Mouse (Mus musculus) myocyte (in vitro differentiated cells): ENCODE measurements at regions not wholly inside any gene's neighbourhood (a gene's known extent, or its start where the extent isn't known, plus 50 kb on each side); places are given as distances from the start of the nearest gene placed in this dataset.

Experiments
- H3K27me3 ChIP-seq: one replicate; pipeline ENCODE4 v1.6.1; 2011; ENCODE audit not compliant: control insufficient read depth, insufficient read depth, insufficient read length
- H3K36me3 ChIP-seq: one replicate; pipeline ENCODE4 v1.6.1; 2011; ENCODE audit not compliant: control insufficient read depth, insufficient read depth
- H3K4me2 ChIP-seq: one replicate; pipeline ENCODE4 v1.6.1; 2011; ENCODE audit warnings: low read depth, control low read depth
- H3K4me3 ChIP-seq: one replicate; pipeline ENCODE4 v1.5.1; 2011; ENCODE audit warnings: mild to moderate bottlenecking, control low read depth, moderate library complexity
- H3K79me2 ChIP-seq: one replicate; pipeline ENCODE4 v1.6.1; 2011; ENCODE audit not compliant: control insufficient read depth, insufficient read depth
- H3ac ChIP-seq: one replicate; pipeline ENCODE4 v1.6.1; 2011; ENCODE audit not compliant: control insufficient read depth, insufficient read length
- CEBPB ChIP-seq: IDR thresholded peaks from 2 replicates; pipeline ENCODE4 v1.6.1; 2011; ENCODE audit warnings: mild to moderate bottlenecking, moderate library complexity; ENCODE audit not compliant: poor library complexity, insufficient read depth, severe bottlenecking
- E2F4 ChIP-seq: IDR thresholded peaks from one replicate; pipeline ENCODE4 v1.6.1; 2011; ENCODE audit warnings: mild to moderate bottlenecking, control low read depth, moderate library complexity; ENCODE audit not compliant: insufficient read depth
- MAX ChIP-seq: IDR thresholded peaks from one replicate; pipeline ENCODE4 v1.6.1; 2011; ENCODE audit warnings: low read depth, mild to moderate bottlenecking, control low read depth
- MYOD1 ChIP-seq, 3 experiments: IDR thresholded peaks; one replicate each; pipeline ENCODE4 v1.6.1; 2011; ENCODE audit warnings: control low read depth in 2 of 3, low read depth in 2 of 3, mild to moderate bottlenecking in 2 of 3, moderate library complexity in 1 of 3; ENCODE audit not compliant: insufficient read length in 2 of 3, control insufficient read depth in 1 of 3
- MYOG ChIP-seq, 3 experiments: IDR thresholded peaks; one replicate each; pipeline ENCODE4 v1.6.1; 2011; ENCODE audit warnings: control low read depth in 2 of 3, low read depth in 2 of 3, mild to moderate bottlenecking in 2 of 3; ENCODE audit not compliant: insufficient read length in 2 of 3, control insufficient read depth in 1 of 3, insufficient read depth in 1 of 3
- POLR2A ChIP-seq: IDR thresholded peaks from one replicate; pipeline ENCODE4 v1.6.1; 2011; ENCODE audit warnings: low read depth, mild to moderate bottlenecking, control low read depth, moderate library complexity; ENCODE audit not compliant: insufficient read length
- POLR2AphosphoS2 ChIP-seq: IDR thresholded peaks from one replicate; pipeline ENCODE4 v1.6.1; 2011; ENCODE audit warnings: low read depth, control low read depth; ENCODE audit not compliant: insufficient read length
- REST ChIP-seq: IDR thresholded peaks from one replicate; pipeline ENCODE4 v1.6.1; 2011; ENCODE audit warnings: mild to moderate bottlenecking, control low read depth, moderate library complexity; ENCODE audit not compliant: insufficient read depth, insufficient read length
- SRF ChIP-seq: IDR thresholded peaks from one replicate; pipeline ENCODE4 v1.6.1; 2011; ENCODE audit warnings: low read depth; ENCODE audit not compliant: control insufficient read depth, insufficient read length
- TCF12 ChIP-seq: IDR thresholded peaks from one replicate; pipeline ENCODE4 v1.6.1; 2011; ENCODE audit warnings: mild to moderate bottlenecking, control low read depth; ENCODE audit not compliant: poor library complexity, insufficient read depth, severe bottlenecking
- TCF3 ChIP-seq: IDR thresholded peaks from one replicate; pipeline ENCODE4 v1.6.1; 2011; ENCODE audit warnings: low read depth, control low read depth; ENCODE audit not compliant: insufficient read length
- USF1 ChIP-seq: IDR thresholded peaks from one replicate; pipeline ENCODE4 v1.6.1; 2011; ENCODE audit warnings: low read depth, mild to moderate bottlenecking, control low read depth, moderate library complexity

- no peaks in the 10 kb centered on the region for H3K79me2 ChIP-seq
- no peak overlapping the region for H3K4me3 ChIP-seq
- H3K27me3 ChIP-seq = no peaks in the 10 kb centered on the region
- H3K4me2 ChIP-seq = no peak overlapping the region
- no peak for TF ChIP-seq CEBPB
- H3K36me3 ChIP-seq = no peaks in the 10 kb centered on the region
- no peak overlapping the region for H3ac ChIP-seq
These were observed 114.7 kb upstream of the Tle3 start for GRCm38 (mm10) chr9:61257488-61257887.

GRCm38 (mm10) chr9:61258100-61258499 is 114.1 kb upstream of the Tle3 start:
- no peak for TF ChIP-seq CEBPB
- no peak for TF ChIP-seq MYOD1 (IDR thresholded peaks at IDR 0.05; ENCODE audit: control insufficient read depth in 1 of 3, insufficient read length in 2 of 3, low read depth in 2 of 3)
- TF ChIP-seq SRF = no peak
- TF ChIP-seq REST = no peak
- H3K4me3 ChIP-seq = no peak overlapping the region
- H3K27me3 ChIP-seq = no peaks in the 10 kb centered on the region
- no peaks in the 10 kb centered on the region for H3K79me2 ChIP-seq
- H3ac ChIP-seq = no peak overlapping the region
- no peaks in the 10 kb centered on the region for H3K36me3 ChIP-seq
- no peak overlapping the region for H3K4me2 ChIP-seq

GRCm38 (mm10) chr9:61259421-61260174 is 112.6 kb upstream of the Tle3 start:
- Histone ChIP-seq H3K27me3 (no peaks in the 10 kb centered on the region), H3ac (no peak overlapping the region), H3K79me2 (no peaks in the 10 kb centered on the region), H3K4me2 (peak overlapping the region; percentile 52), H3K36me3 (no peaks in the 10 kb centered on the region), H3K4me3 (no peak overlapping the region)
- TF ChIP-seq REST (no peak), E2F4 (no peak), TCF12 (peak; percentile 49), POLR2A (no peak), TCF3 (no peak), MYOD1 (IDR thresholded peaks at IDR 0.05; ENCODE audit: control insufficient read depth in 1 of 3, insufficient read length in 2 of 3, low read depth in 2 of 3) (peak in 2 of 3 experiments; percentile 68 to 76), USF1 (peak; percentile 73), MYOG (IDR thresholded peaks at IDR 0.05; ENCODE audit: control insufficient read depth in 1 of 3, insufficient read depth in 1 of 3, insufficient read length in 2 of 3, low read depth in 2 of 3) (peak in 2 of 3 experiments; percentile 46 to 58), MAX (no peak), SRF (no peak), POLR2AphosphoS2 (no peak), CEBPB (no peak)

- Histone ChIP-seq H3ac (no peak overlapping the region), H3K79me2 (no peaks in the 10 kb centered on the region), H3K27me3 (no peaks in the 10 kb centered on the region), H3K36me3 (no peaks in the 10 kb centered on the region), H3K4me2 (no peak overlapping the region), H3K4me3 (no peak overlapping the region)
- TF ChIP-seq POLR2AphosphoS2 = no peak
- TF ChIP-seq E2F4 = no peak
- TF ChIP-seq MYOG (IDR thresholded peaks at IDR 0.05; ENCODE audit: control insufficient read depth in 1 of 3, insufficient read depth in 1 of 3, insufficient read length in 2 of 3, low read depth in 2 of 3) = peak in 1 of 3 experiments; percentile 22
- peak in 1 of 3 experiments; percentile 59 for TF ChIP-seq MYOD1 (IDR thresholded peaks at IDR 0.05; ENCODE audit: control insufficient read depth in 1 of 3, insufficient read length in 2 of 3, low read depth in 2 of 3)
These were observed 110.9 kb upstream of the Tle3 start for GRCm38 (mm10) chr9:61261263-61261662.

GRCm38 (mm10) chr9:61261739-61262333 is 110.3 kb upstream of the Tle3 start:
- Histone ChIP-seq H3K4me3 (no peak overlapping the region), H3ac (no peak overlapping the region), H3K79me2 (no peaks in the 10 kb centered on the region), H3K27me3 (no peaks in the 10 kb centered on the region), H3K36me3 (no peaks in the 10 kb centered on the region), H3K4me2 (no peak overlapping the region)
- TF ChIP-seq POLR2A = no peak

- H3K36me3 ChIP-seq = no peaks in the 10 kb centered on the region
- no peaks in the 10 kb centered on the region for H3K27me3 ChIP-seq
- H3ac ChIP-seq = no peak overlapping the region
- TF ChIP-seq MYOG (IDR thresholded peaks at IDR 0.05; ENCODE audit: control insufficient read depth in 1 of 3, insufficient read depth in 1 of 3, insufficient read length in 2 of 3, low read depth in 2 of 3) (no peak), USF1 (no peak), POLR2AphosphoS2 (no peak), E2F4 (no peak), TCF3 (no peak), CEBPB (no peak), MYOD1 (IDR thresholded peaks at IDR 0.05; ENCODE audit: control insufficient read depth in 1 of 3, insufficient read length in 2 of 3, low read depth in 2 of 3) (no peak)
- H3K79me2 ChIP-seq = no peaks in the 10 kb centered on the region
- no peak overlapping the region for H3K4me3 ChIP-seq
- H3K4me2 ChIP-seq = no peak overlapping the region
These were observed 108.8 kb upstream of the Tle3 start for GRCm38 (mm10) chr9:61263335-61263734.
